Mouse (Mus musculus) heart, adult 18-20 months (tissue): ENCODE data around the gene Stpg4. TPM values are rescaled to one million over a fixed set of nuclear protein-coding genes. Genes with fewer than 3 reads are reported as not detected.
A peak's percentile ranks its signal among the peaks of the same experiment; 100 is the strongest.

Source experiments
- DNase-seq, 2 experiments: peaks; one replicate each; pipeline ENCODE4 v3.0.0; 2021 to 2022; ENCODE audit warnings: mixed read lengths in 1 of 2
- total RNA-seq, 2 experiments: library from RNA; stranded (reverse); gene quantifications; 2 replicates each; pipeline ENCODE4 v1.2.3; 2021

The Stpg4 gene
- total RNA-seq, 2 experiments from 2014 or later: not detected

DNA sequence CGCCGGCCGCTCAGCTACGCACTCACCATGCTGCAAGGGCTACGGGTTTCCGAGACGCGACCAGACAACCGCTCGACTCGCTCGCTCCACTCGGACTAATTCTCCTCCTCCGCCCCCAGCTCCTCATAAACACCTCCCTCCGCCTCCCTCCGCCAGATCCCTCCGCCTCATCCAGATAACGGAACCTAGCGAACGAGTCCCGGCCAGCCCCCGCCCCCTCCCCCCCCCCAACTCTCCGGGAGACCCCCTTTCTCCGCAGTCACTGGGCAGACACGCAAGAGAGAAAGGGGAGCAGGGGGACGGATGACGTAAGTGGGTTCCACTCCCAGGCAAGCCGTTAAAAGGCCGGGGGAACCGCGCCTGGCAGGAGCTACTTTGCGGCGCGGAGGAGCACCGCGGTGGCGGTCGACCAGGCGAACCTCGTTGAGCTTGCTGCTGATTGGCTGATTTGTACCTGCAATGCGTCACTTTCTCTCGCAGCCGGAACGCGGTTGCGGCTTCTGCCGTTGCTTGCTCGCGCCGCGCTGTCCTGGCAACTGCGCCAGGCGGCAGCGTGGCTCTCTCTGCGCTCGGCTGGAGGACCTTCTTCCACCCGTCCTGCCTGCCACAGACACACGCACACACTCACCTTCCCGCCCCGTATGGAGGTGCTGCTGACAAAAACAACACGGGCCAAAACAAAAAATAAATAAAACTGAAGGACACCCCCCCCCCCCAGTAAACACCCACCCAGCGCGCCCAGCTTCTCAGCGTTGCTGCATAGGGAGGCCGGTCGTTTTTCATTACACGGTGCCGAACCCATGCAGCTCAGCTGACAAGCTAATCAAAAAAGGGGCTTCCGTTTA lies 19.4 kb upstream of the Stpg4 start, which contains the start of gene Calm2:
Calm2 (minus strand) TSS at position 169 of the 845 bp plus-strand sequence.
- peak; percentile 98 to 99 for DNase-seq

DNA sequence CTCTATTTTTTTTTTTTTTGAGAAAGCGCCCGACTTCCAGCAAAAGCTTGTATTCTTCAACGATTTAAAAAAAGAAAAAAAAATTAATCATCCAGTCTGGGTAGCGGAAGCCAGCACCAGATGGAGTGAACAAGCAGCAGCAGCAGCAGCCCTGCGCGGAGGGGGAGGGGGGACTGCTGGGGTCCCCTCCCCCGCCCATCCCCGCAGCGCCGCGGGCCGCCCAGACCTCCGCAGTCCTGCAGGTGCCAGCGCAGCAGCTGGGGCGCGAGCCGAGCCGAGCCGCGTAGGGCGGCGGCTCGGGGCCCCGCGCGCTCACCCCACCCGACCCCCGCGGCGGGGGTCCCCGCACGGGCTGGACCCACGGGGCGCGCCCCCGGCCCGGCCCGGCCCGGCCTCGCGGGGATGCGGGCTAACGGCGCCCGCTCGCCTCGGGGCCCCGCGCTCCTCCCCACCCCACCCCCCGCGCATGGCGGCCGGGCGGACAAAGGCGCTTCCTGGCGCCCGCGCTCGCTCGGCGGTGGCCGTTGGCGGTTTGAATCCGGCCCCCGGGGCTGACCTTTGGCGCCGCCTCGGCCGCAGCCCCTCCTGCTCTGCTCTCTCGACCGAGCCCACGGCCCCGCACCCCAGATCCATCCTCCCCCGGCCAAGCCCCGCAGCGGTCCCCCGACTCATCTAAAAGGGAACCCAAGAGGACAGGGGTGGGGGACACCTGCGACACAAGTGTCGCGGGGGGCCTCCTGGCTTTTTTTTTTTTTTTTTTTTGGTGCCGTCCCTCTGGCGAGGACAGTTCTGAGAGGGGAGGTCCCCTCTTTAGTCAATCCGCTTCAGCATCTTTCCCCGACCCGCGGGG lies 18.6 kb upstream of the Stpg4 start:
- peak; percentile 56 to 72 for DNase-seq

GRCm38 (mm10) chr17:87445337-87445916 lies 17.9 kb upstream of the Stpg4 start:
- peak; percentile 25 to 37 for DNase-seq

DNA sequence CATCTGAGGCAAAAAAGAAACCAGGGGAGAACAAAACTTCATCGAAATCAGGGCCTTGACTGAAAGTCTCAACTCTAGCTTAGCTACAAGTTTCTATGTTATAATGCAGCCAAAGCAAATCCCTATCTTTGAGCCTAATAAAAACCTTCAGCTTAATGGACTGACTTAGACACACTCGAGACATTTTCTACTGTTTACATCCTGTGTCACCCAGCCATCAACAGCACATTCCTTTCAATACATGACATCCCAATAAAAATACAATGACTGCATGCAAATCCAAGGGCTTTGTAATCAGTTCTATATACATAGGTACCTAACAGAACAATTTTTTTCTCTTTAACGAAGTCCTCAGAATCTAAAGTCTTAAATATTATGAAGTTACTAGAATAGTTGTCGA lies 17.2 kb upstream of the Stpg4 start:
- DNase-seq: no peak

DNA sequence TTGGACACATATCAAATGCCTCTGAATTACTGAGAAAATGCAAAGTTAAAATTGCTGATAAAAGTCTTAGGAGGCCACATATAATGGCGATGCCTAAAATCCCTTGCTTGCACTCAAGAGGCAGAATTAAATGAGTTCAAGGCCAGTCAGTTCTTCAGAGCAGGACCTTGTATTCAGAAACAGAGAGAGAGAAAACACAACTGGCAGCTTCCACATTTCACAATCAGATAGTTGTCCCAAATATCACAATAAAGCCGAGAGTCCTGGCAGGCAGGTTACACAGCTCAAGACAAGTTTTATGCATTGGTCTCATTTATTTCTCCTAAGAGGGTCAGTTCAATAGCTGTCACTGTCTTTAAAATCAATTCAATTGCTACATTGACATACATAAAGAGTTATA lies 14.0 kb upstream of the Stpg4 start:
- no peak for DNase-seq

DNA sequence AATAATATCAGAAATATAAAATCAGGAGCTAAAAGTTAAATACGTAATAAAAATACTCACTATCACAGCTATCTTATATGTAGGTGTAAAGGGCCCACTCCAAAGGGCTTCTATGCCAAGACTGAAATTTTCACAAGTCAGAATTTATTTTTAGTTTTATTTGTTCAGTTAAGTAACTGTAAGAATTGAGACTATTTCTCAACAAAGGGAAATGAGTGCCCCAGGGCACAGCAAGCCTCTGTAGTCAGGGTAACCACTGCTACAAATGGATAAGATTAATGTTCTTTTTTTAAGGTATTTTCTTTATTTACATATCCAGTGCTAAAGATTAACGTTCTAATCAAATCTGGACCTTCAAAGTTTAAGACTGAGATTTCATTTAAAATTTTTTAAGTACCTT lies 11.9 kb upstream of the Stpg4 start:
- no peak for DNase-seq

GRCm38 (mm10) chr17:87433929-87434328 lies 6.4 kb upstream of the Stpg4 start:
- DNase-seq: no peak

- no peak for DNase-seq
Observed at GRCm38 (mm10) chr17:87432743-87433142, 5.2 kb upstream of the Stpg4 start.

DNA sequence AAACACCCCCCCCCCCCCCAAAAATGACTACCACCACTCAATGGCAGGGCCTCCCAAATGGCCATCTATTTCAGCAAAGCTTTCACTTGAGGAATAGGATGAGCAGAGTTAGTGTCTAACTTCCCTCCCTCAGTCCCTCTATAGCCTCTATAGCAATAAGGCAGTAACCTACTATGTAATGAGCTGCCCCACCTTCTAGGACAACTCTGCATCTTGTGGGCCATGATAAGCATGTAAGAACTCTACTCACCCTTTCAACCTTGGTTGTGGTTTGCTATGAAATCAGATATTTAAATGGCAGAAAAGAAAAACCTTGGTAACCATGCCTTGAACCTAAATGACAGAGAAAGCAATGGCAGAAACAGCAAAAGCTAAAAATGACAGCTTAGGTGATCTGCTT lies 4.8 kb upstream of the Stpg4 start:
- no peak for DNase-seq

GRCm38 (mm10) chr17:87429431-87429830 lies 1.9 kb upstream of the Stpg4 start:
- no peak for DNase-seq

GRCm38 (mm10) chr17:87418082-87418481 lies 9.5 kb downstream of the Stpg4 start:
- no peak for DNase-seq

DNA sequence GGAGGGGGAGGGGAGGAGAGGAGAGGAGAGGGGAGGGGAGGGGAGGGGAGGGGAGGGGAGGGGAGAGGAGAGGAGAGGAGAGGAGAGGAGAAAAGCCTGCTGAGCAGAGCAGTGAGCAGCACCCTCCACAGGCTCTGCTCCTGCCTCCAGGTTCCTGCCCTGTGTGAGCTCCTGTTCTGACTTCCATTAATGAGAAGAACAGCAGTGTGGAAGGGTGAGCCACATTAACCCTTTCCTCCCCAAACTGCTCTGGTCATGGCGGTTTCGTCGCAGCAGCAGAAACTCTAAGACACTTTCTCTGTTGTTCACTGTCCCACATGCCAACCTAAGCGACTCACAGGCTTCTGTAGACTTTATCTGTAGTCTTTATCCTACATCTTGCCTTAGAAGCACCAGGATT lies 20.9 kb downstream of the Stpg4 start:
- DNase-seq: no peak

DNA sequence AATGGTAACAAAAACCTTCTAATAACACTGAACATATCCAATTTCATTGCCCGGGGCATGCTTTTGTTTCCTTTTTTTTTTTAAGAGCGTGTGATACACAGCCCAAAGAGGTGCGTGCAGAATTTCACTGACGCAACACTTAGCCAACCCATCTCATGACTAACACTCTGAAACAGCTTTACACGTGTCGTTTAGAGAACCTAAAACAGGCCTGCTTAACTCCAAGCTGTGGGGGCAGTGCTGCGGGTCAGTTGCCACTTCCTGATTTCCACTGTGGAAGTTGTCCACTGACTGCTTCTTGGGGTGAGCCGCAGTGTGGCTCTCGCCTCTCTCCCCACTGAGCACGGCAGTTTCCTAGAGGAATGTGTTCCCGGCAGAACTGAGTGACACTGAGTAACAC lies 22.0 kb downstream of the Stpg4 start:
- peak; percentile 26 to 62 for DNase-seq

DNA sequence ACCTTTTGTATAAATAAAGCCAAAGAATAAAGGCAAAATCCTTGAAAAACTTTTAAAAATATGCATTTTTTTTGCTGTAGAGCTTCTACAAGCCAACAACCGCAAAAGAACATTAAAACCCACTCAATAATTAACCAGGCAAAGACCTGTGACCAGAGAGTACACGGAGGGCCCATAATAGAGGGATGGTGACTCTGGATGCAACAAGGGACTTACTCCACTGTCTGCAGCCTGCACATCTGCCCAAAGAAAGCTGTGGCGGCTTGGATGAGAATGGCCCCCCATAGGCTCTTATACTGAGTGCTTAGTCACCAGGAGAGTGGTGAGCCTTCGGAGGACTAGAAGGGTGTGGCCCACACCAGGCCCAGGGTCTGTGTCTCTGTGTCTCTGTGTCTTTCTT lies 24.1 kb downstream of the Stpg4 start:
- DNase-seq: no peak

- no peak for DNase-seq
Observed at GRCm38 (mm10) chr17:87402444-87402843, 25.1 kb downstream of the Stpg4 start.

GRCm38 (mm10) chr17:87397088-87397487 lies 30.5 kb downstream of the Stpg4 start:
- peak in 1 of 2 experiments; percentile 29 for DNase-seq

- peak; percentile 74 to 89 for DNase-seq
Observed at GRCm38 (mm10) chr17:87391242-87391641, 36.3 kb downstream of the Stpg4 start.

- DNase-seq: peak in 1 of 2 experiments; percentile 72
Observed at GRCm38 (mm10) chr17:87387068-87387467, 40.5 kb downstream of the Stpg4 start.

DNA sequence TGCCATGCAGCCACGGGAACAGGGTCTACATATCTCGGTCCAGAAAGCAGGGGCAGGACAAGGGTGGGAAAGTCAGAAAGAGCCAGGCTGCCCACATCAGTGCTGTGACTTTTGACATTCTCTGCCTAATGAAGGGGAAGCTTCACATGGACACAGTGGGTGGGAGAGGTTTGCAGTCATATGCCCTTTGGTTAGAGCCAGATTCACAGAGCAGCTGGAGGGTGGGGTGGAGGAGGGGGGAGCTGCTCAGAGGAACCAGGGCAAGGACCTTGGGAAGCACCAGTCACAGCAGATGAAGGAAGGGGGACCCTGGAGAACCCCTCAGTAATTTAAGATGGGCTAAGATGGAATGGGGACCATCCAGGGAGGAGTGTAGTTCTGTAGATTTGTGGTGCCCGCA lies 41.7 kb downstream of the Stpg4 start:
- no peak for DNase-seq

DNA sequence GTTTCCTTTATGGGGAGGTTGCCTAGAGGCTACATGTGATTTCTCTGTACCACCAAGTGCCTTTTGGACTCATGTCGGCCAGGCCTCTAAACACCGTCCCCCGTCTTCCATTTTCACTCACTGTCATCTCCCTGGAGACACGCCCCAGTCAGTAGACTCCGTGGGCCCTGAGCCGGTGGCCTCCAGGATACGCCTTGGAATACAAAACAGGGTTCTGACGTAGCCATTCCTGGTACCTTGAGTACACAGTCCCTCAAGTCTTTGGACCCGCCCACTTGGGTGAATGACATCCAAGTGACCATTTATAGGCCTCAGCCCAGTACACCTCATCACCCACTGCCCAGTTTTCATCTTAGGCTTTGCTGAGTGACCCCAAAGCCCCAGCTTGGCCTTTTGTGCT lies 46.9 kb downstream of the Stpg4 start:
- no peak for DNase-seq

- peak in 1 of 2 experiments; percentile 48 for DNase-seq
Observed at GRCm38 (mm10) chr17:87379821-87380220, 47.7 kb downstream of the Stpg4 start.

DNA sequence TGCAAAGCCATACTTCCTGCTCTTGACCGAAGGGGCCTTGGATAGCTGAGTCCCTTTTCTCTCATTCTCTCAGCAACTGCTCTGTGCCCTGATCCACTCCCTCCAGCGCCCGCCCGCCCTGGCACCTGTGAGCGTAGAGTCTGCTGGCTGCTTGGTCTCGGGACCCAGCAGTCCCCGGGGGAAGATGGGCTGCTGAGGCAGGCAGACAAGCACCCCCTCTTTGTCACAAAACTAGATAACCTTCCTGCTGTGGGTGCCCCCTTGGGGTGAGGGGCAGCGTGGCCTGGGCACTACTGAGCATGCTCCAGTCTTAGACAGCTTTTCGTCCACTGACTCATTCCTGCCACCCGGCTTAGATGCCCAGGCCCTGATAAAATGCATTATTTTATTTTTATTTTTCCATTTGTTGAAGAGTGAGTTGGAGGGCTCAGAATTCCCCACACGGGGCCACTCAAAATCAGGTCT lies 48.3 kb downstream of the Stpg4 start:
- DNase-seq: no peak
